20 mouse cellular contexts compared by ENCODE assay signal in the genomic region with DNA sequence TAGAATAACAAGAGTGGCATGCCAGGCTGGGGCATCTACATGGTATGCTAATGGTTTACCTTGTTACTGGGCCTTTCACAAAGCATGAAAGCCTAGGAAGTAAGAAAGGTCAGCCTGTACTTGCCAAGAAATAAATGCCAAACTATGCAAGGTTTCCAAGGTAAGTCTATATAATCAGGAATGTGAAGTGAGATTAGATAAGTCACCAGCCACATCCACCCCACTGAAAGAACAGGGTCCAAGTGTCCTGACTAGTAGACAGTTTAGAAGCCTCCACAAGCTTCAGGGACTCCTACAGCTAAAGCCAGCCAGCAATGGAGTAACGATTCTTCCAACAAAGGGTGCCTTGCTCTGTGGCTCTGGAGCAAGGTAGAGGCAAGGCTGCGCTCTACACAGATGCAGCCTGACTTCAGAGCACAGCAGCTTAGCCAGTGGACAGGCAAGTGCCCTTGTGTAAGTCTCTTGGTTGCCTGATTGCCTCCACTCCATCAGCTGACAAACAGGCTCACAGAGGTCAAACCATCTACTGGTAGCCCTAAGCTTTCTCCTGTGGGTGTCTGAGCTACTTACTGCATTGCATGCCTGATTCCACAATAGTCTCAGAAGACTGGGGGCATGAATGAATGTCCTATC. TPM values are rescaled to one million over a fixed set of nuclear protein-coding genes. Genes with fewer than 3 reads are reported as not detected.
"Had no signal": no experiment of that assay in that cellular context is flagged by ENCODE, and none has a peak within 500 bp of the region (broad histone marks: within the 10 kb centered on the region; RNA-seq: fewer than 3 reads in every experiment).

No protein-coding gene starts in this region.

- H3K4me2 ChIP-seq: kidney, embryonic 15.5 days; limb, embryonic 12.5 days; liver, embryonic 13.5 days; lung, embryonic 15.5 days; midbrain, embryonic 13.5 days; neural tube, embryonic 15.5 days had no signal

- H3K27me3 ChIP-seq: kidney, embryonic 15.5 days; limb, embryonic 12.5 days; liver, embryonic 13.5 days; lung, embryonic 15.5 days; midbrain, embryonic 13.5 days; neural tube, embryonic 15.5 days had no signal

- H3K9me3 ChIP-seq: kidney, embryonic 15.5 days; limb, embryonic 12.5 days; liver, embryonic 13.5 days; lung, embryonic 15.5 days; neural tube, embryonic 15.5 days had no signal

- H3K9ac ChIP-seq: kidney, embryonic 15.5 days; limb, embryonic 12.5 days; liver, embryonic 13.5 days; liver, postnatal 0 days; lung, embryonic 15.5 days; midbrain, embryonic 13.5 days; neural tube, embryonic 15.5 days had no signal

- ATAC-seq: liver, postnatal 0 days; midbrain, embryonic 13.5 days had no signal

- H3K4me3 ChIP-seq: kidney, embryonic 15.5 days; left cerebral cortex, adult 2 months; limb, embryonic 12.5 days; liver, embryonic 13.5 days; lung, embryonic 15.5 days; midbrain, embryonic 13.5 days; neural tube, embryonic 15.5 days had no signal

- DNase-seq: kidney, adult 2 months; kidney, postnatal 14 days; liver; liver, embryonic 13.5 days; liver, postnatal 0 days; lung, postnatal 36 days; thymus, adult 2 months; thymus, postnatal 25 days had no signal

- H3K36me3 ChIP-seq: kidney, embryonic 15.5 days; limb, embryonic 12.5 days; liver, embryonic 13.5 days; lung, embryonic 15.5 days; midbrain, embryonic 13.5 days; neural tube, embryonic 15.5 days had no signal

- H3K4me1 ChIP-seq: liver, embryonic 13.5 days; lung, embryonic 15.5 days; neural tube, embryonic 15.5 days had no signal

- H3K27ac ChIP-seq: kidney, embryonic 15.5 days; left cerebral cortex, adult 2 months; limb, embryonic 12.5 days; liver, embryonic 13.5 days; lung, embryonic 15.5 days; midbrain, embryonic 13.5 days; neural tube, embryonic 15.5 days had no signal

RNA-seq across cellular contexts. Expression of gene Il10, which starts 26.2 kb away (rescaled TPM):
- total RNA-seq: layer of hippocampus, postnatal 25 days; left cerebral cortex, adult 2 months; left cerebral cortex, postnatal 25 days; megakaryocyte progenitor cell, adult 5-6 weeks; midbrain, postnatal 0 days had no signal
- polyA plus RNA-seq: kidney, adult 2 months; kidney, embryonic 15.5 days; liver, embryonic 13.5 days; midbrain, embryonic 13.5 days; midbrain, postnatal 0 days; neural tube, embryonic 11.5 days; neural tube, embryonic 15.5 days; testis, adult 2 months had no signal
